Mouse (Mus musculus) WW6 (cell line): ENCODE data around the gene Parvb.

Source experiments
- DNase-seq: peaks from one replicate; pipeline ENCODE4 v3.0.0-alpha.2; 2013; ENCODE audit warnings: low read depth, low spot score

Gene Parvb

DNA sequence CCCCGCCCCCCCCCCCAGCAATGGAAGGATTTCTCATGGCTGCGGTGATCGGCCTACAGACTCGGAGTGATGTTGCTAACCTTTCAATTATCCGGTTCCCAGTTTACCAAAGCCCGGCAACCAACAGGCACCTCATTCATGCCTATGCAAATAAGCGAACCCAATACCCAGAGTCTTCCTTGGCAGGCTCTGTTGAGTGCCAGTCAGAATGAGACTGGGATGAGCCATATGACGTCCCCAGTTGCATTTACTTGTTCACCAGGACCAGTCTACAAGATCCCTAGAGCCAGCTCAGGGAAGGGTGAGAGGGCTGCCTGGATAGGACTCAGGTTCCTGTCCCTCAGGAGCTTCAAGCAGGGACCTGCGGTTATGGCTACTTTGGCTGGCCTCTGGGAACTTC, 62.5 kb downstream of the Parvb start:
- DNase-seq, result no peak

DNA sequence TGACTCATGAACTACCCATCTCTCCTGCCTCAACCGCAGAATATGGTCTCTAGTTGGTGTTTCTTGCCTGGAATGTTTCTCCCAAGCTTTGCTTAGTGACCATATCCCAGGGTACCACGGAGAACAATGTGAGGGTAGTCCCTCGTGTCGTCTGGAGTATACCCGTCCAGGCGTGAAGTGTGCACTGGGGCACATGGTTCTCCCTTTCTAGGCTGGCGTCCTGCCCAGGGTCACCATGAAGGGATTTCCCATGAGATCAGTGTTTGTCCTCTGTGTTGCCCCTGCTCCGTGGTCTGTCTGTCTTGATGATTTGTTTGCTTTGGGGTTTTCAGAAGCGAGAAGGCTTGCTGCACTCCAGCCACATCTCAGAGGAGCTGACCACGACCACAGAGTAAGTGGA, 63.4 kb downstream of the Parvb start:
- no peak for DNase-seq

DNA sequence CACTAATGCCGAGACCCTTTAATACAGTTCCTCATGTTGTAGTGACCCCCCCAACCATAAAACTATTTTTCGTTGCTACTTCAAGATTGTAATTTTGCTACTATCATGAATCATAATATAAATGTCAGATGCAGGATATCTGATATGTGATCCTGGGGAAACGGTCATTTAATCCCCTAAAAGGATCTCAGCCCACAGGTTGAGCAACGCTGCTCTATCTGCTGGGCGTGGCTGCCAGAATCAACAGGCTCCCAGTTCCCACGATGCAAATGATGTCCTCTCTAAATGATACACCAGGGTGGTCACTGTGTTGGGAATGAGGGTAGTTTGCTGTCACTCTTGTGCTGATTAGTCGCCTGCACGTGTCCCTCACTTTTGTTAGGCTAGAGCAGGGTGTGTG, 65.6 kb downstream of the Parvb start:
- DNase-seq, result no peak

- no peak for DNase-seq
Measured at GRCm38 (mm10) chr15:84298804-84299370, 67.0 kb downstream of the Parvb start.

DNA sequence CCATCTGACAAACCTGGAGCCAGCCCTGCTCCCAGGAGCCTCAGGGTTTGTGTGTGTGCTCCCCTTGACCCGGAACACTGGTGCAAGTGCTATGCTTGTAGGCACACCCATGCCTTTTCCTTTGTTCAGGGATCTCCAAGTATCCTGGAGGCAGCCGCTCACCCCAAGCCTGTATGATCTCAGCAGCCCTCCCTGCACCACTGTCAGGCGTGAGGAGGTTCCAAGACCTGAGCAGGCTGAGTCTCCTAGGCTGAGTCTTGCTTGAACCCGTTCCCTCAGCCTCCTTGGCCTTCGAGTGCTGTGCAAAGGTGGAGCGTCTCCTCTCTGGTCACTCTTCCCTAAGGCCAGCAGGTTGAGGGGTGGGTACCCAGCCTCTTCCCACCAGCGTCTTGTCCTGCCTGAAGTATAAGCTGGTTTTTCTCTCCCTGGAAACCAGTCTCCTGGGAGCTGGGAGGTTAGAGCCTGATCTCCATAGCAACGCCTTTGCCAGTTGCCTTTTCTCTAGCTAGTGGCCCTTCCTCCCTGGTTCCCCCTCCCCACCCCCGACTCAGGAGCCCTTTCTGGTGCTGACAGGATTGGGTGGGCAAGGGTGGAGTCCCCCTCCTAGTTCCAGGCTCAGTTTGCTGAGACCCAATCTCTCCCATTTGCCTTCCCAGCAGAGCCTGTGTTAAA, 68.0 kb downstream of the Parvb start:
- no peak for DNase-seq

GRCm38 (mm10) chr15:84300591-84300990, 68.7 kb downstream of the Parvb start:
- no peak for DNase-seq

DNA sequence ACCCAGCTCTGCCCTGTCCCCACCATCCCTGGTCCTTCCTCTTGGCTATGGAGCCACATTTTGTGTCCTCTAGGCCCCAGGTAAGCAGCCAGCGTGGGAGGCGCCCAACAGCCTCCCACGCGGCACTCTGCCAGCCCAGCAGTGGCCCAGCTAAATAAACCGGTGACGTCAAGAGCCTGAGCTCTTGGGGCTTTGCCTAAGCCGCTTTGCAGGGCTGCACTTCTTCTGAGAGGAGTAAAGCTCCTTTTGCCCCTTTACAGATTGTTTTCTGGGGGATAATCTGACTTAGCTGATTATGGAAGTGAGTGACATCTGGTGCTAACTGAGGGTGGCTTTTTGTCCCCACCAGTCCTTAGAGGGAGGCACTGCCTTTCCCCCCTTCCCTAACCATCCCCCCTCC, 69.2 kb downstream of the Parvb start:
- DNase-seq, result no peak

DNA sequence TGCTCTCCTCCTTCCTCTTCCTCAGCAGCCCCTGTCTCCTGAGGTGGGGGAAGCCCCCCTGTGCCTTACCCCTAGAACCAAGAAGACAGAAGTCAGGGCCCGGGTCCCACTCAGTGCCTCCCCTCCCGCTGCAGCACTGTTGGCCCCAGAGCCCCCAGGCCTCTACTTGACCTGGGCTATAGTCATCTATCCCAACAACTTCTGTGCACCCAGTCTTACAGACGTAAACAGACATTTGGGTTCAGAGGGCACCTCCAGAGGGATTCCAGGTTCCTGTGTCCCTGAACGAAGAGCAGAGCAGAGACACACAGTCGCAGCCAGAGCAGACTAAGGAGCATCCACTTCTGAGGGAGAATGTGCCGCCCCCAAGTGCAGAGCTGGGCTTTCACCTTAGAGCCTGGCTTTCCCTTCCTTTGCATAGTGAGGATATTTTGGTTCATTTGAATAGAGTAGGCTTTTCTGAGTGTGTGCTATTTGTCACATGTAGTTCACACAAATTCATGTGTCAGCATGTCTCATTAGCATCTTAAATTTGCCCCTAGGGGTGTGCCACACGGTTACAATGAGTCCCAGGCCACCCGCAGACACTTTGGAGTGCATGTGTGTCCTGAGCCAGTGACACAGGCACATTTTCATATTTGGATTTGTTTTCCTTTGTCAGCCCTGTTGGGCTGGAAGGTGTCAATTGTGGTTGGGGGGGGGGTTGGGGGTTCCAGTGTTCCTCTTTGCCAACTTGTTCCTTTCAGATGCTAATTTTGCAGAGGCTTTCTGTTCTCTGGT, 70.0 kb downstream of the Parvb start:
- no peak for DNase-seq

DNA sequence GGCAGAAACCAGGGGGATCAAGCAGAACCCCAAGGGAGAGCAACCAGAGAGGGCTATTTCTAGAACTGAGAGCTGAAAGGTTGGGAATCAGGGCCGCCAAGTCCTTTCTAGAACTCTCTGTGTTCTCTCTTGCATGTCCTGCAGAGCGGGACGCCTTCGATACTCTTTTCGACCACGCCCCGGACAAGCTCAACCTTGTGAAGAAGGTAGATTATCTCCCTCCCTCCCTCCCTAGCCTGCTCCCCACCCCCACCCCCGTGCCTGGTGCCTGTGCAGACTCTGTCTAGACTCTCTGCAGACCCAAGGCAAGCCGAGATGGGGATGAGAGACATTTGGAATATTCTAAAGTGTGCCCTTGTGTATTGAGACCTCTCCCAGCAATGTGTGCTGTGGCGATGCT, 71.4 kb downstream of the Parvb start:
- DNase-seq, result no peak

DNA sequence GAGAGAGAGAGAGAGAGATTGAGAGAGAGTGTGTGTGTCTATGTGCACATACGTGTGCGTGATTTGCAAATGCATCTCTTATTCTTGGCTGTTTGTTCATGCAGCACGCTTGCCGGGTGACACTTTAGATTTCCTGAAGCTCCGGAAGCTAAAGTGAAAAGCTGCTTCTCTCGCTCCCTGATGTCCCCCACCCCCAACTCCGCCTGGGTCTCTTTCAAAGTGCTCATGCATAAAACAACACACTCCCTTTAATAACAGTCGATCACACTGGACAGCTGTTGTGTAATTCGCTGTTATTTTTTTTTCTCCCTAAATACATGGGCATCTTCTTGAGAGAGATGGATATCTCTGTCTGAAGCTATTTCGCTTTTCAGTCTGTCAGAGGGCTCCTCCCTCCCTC, 73.5 kb downstream of the Parvb start:
- DNase-seq, result no peak

DNA sequence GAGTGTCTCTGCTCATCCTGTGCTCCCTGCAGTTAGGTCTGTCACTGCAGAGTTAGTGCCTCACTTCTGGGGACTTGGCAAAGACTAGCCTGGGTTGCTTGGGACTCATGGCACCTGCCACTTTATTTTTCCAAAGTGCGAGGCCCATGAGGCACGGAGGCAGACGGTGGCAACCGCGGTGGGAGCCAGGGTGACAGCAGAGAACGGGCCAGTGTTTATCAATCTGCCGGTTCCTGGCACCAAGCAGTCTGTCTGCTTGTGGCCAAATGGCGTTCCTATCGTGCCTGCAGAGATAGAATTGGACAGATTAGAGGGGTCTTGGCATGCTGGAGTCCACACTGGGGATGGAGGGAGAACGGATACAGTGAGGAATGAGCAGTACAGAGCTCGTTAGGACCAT, 78.4 kb downstream of the Parvb start:
- no peak for DNase-seq

DNA sequence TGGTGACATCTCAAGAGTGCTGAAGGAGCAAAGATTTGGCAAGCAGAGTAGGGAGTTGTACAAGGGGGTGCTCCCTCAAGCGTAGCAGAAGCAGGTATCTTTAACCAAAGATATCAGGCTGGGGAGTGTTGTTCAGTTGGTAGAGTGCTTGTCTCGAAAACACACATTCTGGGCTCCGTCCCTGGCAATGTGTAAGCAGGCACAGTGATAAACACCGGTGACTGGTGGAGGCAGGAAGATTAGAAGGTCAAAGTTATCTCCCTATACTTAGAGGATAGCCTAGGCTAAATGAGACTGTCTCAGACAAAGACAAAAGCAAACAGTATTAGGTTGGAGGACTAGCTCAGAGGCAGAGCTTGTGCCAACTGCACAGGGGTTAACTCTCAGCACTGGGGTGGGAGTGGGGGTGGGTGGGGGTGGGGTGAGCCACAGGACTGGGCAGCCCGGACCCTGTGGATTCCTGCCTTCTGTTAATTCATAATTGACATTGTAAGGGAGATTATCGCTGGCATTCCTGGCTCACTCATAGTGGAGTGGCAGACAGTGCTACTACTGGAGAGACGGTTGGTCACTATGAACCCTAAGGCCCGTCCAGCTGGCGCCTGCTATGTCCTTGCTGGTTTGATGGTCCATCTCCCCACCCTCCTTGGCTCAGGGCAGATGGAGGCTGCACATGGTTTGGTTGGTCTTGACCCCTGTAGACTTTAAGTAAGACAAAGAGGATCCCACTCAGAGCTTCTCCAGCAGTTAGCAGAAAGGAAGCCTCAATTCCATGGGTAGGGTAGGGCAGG, 79.6 kb downstream of the Parvb start:
- no peak for DNase-seq

DNA sequence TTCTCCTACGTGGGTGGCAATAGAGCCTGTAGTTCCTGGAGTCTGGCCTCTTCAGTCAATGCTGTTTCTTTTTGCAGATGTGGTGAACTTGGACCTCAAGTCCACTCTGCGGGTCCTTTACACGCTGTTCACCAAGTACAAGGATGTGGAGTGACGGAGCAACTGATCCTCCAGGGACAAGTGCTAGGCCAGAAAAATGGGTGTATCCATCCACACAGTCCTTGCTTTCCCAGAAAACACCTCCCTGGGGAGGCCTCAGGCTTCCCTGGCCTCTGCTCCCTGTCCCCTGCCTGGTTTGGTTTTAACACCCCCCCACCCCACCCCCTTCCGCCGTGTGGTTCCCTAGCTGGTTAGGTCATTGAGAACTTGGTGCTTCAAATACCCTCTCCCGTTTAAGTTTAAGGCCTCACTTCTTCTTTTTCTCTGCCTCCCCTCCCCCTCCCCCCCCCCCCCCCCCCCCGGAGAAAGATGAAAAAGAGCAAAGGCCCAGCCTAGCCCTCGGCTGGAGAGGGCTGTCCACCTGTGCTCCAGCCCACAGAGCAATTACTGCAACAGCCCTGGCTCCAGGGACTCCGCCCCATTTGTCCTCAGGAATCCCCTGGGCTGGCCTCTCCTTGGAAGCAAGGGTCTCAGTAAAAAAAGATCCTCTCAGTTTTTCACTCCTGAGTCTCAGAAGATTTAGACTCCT, 81.2 kb downstream of the Parvb start:
- no peak for DNase-seq

GRCm38 (mm10) chr15:84313566-84313878, 81.7 kb downstream of the Parvb start:
- DNase-seq, result no peak

GRCm38 (mm10) chr15:84314420-84315080, 82.7 kb downstream of the Parvb start:
- DNase-seq, result peak; percentile 50

GRCm38 (mm10) chr15:84315276-84316046, 83.6 kb downstream of the Parvb start:
- no peak for DNase-seq

GRCm38 (mm10) chr15:84319393-84319792, 87.5 kb downstream of the Parvb start:
- no peak for DNase-seq

GRCm38 (mm10) chr15:84321544-84322174, 89.8 kb downstream of the Parvb start:
- DNase-seq, result no peak

GRCm38 (mm10) chr15:84323966-84324869, 92.4 kb downstream of the Parvb start, which contains the start of gene Parvg:
Parvg (plus strand) TSS chr15:84324026.
- DNase-seq, result no peak
